Mouse (Mus musculus) retina, adult 2 months (tissue): ENCODE measurements around the gene Ssh1.

Experiments
- DNase-seq: peaks from one replicate; pipeline ENCODE4 v3.0.0-alpha.2; 2012; ENCODE audit warnings: low read depth, low spot score

The Ssh1 gene

GRCm38 (mm10) chr5:113890874-113891273 lies 102.8 kb downstream of the Ssh1 start:
- no peak for DNase-seq

GRCm38 (mm10) chr5:113889912-113890311 lies 103.8 kb downstream of the Ssh1 start:
- no peak for DNase-seq

GRCm38 (mm10) chr5:113889181-113889906 lies 104.3 kb downstream of the Ssh1 start:
- DNase-seq: no peak

- DNase-seq: no peak
These were observed 105.4 kb downstream of the Ssh1 start for GRCm38 (mm10) chr5:113888186-113888795.

- DNase-seq: no peak
These were observed 106.6 kb downstream of the Ssh1 start for GRCm38 (mm10) chr5:113887132-113887531.
